Mouse (Mus musculus): ENCODE measurements around the gene Pde5a.

The Pde5a gene

GRCm38 (mm10) chr3:122766930-122767329 lies 38.2 kb downstream of the Pde5a start:
- DNase-seq = no peak

- DNase-seq = no peak
These were observed 39.1 kb downstream of the Pde5a start for GRCm38 (mm10) chr3:122767841-122768240.

DNA sequence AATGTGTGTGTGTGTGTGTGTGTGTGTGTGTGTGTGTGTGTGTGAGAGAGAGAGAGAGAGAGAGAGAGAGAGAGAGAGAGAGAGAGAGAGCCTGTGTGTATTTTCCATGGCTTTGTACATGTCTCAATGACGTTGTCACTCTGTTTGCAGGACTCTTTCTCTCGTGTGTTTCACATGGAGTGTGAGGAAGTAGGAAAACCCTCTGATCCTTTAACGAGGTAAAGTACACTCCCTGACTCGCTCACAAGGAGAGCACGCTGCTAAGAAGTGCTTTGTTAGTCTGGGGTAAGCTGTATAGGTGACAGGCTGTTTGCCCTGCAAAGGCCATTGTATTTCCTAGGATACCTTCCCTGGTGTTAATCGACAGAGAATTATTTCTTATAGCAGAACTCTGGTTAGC lies 52.7 kb downstream of the Pde5a start:
- no peak for DNase-seq

DNA sequence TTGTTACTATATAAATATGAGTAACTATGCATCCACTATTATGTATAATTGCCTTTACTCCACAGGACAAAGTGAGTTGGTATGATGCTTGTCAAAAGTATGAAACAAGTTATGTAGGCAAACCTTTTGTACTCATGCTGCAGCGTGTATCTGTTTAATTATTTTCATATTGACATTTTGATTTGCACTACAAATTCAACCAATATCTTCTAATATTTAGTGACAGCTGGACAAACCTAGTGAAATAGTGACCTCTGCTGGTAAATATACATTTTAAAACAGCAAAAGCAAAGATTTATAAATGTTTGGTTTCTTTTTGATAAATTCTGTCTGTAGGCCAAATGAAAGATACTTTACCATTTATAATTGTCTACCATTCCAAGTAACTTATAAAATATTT lies 55.5 kb downstream of the Pde5a start:
- DNase-seq = no peak

GRCm38 (mm10) chr3:122788314-122788713 lies 59.6 kb downstream of the Pde5a start:
- no peak for DNase-seq

DNA sequence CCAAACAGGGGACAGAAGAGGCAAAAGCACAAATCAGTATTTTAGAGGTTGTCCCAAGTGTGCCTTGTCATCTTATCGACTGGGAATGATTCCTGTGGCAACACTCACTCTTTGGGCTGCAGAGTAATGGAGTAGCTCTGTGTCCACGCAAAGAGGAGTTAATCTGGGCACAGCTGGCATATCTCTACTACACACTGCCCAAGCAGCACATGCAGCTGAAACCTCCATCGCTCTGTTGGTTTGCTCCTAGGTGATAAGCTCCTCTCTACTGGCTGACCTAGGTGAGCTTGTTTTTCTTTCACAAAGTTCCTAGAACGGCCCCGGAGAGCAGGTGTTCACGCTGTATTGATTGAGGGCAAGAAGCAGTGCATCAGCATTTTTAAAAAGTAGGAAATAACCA lies 60.8 kb downstream of the Pde5a start:
- DNase-seq = no peak

DNA sequence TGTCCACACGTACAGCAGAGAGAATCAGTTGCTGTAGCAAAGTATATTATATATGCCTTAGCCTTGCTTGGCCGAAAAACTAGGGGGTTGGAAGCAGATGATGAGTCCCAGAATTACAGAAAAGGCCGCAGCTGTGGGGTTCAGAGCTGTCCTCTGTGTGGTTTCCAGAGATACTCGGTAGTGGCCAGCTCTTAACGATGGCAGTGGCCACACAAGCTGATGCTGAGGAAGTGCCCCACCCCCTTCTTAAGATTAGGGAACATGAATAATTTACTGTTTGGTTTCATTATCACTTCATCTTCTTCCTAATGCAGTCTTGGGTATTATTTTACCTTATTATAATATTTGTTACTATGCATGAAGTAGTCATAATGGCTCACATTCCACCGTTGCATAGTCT lies 71.3 kb downstream of the Pde5a start:
- DNase-seq = no peak

- no peak for DNase-seq
These were observed 72.0 kb downstream of the Pde5a start for GRCm38 (mm10) chr3:122800553-122801435.

GRCm38 (mm10) chr3:122801436-122802221 lies 72.9 kb downstream of the Pde5a start:
- no peak for DNase-seq

GRCm38 (mm10) chr3:122807313-122807712 lies 78.6 kb downstream of the Pde5a start:
- no peak for DNase-seq

DNA sequence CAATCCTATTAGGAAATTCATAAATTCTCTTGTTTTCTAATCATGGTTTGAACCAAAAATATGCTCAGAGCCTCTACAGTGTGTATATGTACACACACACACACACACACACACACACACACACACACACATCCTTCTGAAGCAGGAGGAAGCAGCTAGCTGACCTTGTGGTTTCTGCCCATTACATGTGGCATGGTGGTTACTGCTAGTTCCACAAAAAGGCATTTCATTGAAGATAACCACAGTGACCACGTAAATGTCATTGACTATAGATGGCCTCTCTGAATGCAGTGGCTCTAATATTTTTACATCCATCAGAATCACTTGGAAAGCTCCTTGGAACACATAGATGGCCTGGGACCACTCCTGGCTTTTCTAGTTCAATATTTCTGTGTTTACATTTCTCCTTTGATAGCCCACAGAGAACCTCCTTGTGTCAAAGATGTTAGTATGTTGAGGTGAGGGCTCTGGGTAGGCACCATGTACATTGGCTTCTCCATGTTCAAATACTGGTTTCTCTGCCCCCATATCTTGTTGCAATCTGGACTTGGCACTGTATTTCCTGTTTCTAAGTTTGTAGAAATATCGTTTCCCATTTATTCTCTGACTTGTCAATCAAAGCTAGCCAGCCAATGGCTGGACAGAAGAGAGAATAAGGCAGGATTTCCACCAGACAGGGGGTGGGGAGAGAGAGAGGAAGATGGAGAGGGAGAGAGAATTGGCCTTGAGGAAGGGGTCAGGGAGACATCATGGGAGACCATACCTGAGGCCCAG lies 81.5 kb downstream of the Pde5a start:
- DNase-seq = no peak

GRCm38 (mm10) chr3:122810986-122811385 lies 82.2 kb downstream of the Pde5a start:
- no peak for DNase-seq

GRCm38 (mm10) chr3:122814531-122814930 lies 85.8 kb downstream of the Pde5a start:
- no peak for DNase-seq

GRCm38 (mm10) chr3:122818282-122818681 lies 89.5 kb downstream of the Pde5a start:
- DNase-seq = no peak

DNA sequence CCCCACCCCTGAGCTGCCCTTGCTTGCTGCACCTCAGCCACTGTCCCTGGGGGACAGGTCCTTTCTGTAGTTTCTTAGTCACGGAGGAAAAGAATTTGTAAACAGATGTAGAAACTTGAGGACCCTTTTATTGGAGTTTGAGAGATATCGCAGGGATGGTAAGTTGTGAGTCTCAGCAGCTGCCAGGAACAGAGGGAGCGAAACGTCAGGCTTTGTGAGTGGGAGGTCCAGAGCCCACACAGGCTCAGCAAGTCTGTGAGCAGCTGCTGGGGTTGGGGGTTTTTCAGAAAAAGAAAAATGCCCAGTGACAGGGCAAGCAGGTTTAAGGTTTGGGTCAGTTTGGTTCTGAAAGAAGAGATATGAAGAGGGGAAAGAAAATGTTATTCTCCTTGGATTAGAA lies 92.0 kb downstream of the Pde5a start:
- no peak for DNase-seq

GRCm38 (mm10) chr3:122828270-122829058 lies 99.7 kb downstream of the Pde5a start:
- no peak for DNase-seq

GRCm38 (mm10) chr3:122834519-122834918 lies 105.8 kb downstream of the Pde5a start:
- no peak for DNase-seq

- no peak for DNase-seq
These were observed 106.5 kb downstream of the Pde5a start for GRCm38 (mm10) chr3:122835097-122835850.

DNA sequence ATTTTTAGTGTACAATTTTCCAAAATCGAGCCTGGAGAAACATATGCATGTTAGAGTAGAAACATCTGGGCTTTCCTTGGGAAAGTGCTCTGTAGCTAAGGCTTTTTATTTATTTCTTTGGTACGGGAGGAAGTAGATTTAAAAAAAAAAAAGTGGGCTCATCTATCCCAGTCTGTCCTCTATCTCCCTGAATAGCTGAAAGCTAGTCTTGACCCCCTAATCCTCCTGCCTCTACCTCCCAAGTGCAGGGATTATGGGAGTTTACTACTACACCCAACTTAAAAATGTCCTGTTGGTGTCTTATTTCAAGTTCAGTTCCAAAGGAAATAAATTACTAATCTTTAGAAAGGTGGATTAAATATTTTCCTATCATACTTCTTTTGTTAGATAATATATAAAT lies 108.9 kb downstream of the Pde5a start:
- no peak for DNase-seq

GRCm38 (mm10) chr3:122848410-122849034 lies 119.8 kb downstream of the Pde5a start:
- no peak for DNase-seq

DNA sequence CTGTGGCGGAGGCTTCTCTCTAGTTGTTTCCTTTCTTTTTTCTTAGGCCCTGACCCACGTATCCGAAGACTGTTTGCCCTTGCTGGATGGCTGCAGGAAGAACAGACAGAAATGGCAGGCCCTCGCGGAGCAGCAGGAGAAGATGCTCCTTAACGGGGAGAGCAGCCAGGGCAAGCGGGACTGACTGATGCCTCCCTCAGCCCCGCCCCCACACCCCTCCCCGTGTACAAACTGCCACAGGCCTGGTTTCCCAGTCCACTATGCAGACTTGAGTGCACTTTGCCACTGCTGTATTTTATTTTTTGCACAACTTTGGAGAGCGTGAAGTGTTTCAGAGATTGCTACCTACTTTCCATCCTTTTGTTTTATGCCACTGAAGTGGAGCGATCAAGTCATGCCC lies 126.4 kb downstream of the Pde5a start:
- DNase-seq = no peak

Measured in kidney, postnatal 25 days (tissue).